Mouse (Mus musculus): Measurements from ENCODE around the gene Slc22a8.
A peak's percentile ranks its signal among the peaks of the same experiment; 100 is the strongest.

The Slc22a8 gene

DNA sequence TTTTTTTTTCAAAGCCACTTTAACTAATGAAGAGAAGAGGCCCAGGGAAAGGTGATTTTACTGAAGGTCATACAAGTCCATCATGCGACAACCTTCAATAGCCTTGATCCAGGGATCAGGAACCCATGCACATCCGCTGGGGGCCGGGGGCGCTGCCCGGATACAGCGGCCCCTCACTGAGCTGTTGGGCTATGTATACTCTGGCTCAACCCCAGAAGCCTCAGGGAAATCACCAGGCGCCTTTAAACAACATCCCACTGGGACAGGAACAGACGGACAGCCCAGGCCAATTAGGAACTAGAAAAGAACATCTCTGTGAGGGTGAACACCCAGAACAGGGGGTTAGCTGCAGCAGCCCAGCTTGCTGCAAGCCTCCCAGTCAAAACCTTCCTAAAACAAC is at the start of gene Slc22a8:
Gene Slc22a8 (plus strand): TSS at position 301 of the 400 bp plus-strand sequence.
- no peak for DNase-seq (ENCODE audit: inconsistent ontology term)

DNA sequence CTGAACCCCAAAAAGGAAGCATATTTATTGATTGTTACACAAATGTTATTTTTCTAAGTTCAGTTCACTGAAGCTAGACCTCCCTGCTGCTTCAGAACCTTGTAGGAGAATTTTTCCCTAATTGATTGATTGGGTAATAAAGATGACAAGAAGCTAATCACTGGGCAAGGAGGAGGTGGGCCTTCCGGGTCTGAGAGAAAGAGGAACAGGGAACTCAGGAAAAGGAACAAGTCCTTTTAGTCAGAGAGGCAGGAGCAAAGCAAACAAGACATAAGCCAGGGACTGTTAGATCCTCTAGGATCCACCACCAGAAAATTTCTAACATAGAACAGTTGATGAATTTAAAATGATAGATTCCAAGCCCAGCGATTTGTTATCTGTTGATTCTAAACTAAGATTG is 32.2 kb upstream of the Slc22a8 start:
- no peak for DNase-seq (ENCODE audit: inconsistent ontology term)

DNA sequence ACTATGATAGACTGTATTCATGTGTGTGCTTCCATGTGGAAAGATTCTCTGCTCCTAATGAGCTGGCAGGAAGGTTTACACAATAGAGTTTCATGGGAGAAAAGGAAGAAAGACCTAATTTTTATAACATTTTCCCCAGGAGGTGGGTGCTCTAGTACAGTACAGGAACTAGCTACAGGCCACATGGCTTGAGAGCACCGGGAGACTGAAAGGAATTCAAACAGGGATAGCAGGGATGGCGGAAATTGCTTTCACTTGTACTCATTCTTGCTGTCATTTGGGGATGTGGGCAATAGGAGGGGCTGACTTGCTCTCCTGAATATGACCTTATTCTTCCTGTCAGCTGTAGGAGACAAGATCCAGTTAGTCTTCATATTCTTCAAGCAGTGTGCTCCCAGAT is 27.0 kb upstream of the Slc22a8 start:
- DNase-seq (ENCODE audit: inconsistent ontology term) = peak; percentile 66

DNA sequence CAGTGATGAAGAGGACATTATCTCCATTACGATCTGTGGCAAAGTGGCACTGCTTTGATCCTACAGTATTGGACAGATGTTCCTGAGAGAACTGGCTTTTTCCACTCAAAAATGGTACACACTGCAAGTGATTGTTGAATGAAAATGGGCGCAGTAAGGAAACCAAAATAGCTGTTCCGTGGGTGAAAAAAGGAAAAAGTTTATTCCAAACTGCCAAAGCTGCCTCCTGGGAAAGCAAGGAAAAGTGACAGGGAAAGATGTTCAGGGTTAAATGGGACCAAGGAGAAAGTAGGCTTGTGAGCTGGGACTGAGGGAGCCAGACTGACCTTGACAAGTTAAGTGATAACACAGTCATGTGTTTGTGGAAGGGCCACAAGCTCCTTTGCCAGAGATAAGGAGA is 26.6 kb upstream of the Slc22a8 start:
- DNase-seq (ENCODE audit: inconsistent ontology term) = no peak

DNA sequence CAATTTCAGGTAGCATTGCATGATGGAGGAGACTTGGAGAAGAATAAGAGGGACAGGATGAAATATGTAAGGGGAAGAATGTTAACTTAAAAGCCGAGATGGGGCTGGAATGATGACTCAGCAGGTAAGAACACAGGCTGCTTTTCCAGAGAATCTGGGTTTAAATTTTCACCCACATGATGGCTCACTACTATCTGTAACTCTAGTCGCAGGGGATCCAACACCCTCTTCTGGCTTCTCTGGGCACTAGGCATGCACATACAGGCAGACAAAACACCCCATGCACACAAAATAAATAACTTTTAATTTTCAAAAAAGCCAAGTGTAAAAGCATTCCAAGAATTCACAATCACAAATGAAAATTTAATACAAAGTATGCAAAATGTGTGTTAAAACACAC is 25.8 kb upstream of the Slc22a8 start:
- DNase-seq (ENCODE audit: inconsistent ontology term) = no peak

DNA sequence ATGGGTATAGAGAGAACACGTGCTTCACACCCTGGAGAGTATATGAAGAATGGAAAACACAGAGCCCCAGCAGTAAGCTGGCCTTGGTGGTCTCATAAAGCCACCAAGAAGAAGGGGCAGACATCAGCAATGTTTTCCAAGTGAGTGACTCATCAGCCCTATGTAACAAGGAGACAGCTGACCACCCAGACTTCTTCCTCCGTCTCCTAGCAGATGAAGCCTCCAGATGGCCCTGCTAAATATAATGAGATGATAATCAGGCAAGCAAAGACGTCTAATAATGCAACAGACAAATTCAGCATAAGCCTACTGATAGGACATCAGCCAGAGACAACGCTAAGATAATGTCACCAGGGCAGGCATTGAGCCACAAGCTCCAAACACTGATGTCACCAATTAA is 25.1 kb upstream of the Slc22a8 start:
- DNase-seq (ENCODE audit: inconsistent ontology term) = no peak

DNA sequence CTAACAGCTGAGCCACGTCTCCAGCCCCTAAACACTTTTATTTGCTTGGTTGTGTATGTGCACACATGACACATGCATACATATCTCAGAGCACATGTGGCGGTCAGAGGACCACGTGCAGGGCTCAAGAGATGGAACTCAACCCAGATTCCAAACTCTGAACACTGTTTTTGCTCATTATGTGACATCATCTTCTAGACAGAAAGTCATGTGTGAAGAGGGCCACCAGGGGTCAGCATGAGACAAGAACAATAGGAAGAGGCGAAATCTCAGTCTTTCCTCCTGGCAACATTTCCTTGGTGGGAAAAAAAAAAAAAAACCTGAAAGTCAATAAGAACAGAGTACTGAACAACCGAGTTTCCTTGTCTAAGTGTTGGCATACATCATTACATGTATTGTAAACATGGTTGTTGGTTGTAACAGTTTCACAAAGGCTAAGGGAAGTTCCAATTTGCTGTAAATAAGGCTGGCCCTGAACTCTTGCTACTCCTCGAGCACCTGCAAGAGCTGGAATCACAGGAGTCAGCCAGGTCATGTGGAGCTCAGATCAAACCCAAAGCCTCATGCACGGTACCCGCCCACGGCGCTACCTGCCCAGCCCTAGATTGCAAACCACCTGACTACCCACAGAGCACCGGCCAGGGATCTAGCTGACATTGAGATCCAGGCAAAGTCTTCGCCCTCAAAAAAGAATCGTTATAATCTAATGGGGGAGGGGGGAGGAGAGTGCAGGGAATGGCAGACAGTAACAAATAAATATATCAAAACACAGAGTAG is 23.8 kb upstream of the Slc22a8 start:
- DNase-seq (ENCODE audit: inconsistent ontology term) = peak; percentile 80

DNA sequence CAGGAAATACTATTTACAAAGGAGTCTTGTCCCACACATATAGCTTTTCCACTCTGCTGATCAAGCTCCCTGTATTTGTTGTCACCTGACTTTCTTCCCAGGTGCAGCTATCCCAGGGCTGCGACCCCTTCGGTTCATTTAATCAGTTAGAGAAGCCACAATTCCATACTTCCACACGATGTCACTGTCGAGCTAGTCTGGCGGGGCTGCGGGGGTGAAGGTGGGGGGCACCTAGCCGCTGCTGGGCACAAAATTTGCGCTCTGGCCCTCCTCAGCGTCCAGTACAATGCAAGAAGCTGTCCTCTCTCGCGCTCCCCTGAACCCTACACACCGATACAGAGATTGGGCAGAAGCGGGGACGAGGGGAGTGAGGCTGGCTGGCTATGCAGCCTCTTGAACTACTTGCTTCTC is 21.6 kb upstream of the Slc22a8 start:
- peak; percentile 53 for DNase-seq (ENCODE audit: inconsistent ontology term)

DNA sequence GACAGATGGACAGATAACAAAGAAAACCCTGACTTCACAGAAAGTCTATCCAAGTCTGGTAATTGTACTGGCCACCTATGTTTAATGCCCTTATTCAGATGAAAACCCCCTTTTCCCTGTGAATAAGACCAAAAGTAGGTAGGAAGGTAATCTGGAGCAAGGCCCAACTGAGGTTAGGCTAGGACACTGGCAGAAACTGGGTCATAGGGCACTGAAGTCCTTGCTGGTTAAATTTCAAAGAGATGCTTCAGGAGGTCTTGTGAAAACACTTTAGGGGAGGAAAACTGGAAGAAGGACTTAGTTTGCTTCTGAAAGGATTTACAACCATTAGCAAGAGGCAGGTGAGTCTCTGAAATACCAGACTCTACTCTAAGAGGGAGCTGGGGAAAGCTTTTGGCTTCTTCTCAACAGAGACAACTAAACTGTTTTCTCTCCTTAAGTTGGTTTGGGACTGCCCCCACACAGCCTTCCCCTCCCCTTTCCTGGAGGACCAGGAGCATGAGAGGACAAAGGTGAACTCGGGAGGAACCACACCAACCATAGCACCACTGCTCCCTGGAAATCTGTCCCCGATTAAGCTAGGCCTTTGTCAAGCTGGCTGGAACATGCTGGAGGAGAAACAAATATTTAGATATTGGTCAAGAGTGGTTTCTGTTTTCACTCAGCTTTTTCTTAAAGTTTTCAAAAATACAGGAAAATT is 20.6 kb upstream of the Slc22a8 start:
- DNase-seq (ENCODE audit: inconsistent ontology term) = no peak

DNA sequence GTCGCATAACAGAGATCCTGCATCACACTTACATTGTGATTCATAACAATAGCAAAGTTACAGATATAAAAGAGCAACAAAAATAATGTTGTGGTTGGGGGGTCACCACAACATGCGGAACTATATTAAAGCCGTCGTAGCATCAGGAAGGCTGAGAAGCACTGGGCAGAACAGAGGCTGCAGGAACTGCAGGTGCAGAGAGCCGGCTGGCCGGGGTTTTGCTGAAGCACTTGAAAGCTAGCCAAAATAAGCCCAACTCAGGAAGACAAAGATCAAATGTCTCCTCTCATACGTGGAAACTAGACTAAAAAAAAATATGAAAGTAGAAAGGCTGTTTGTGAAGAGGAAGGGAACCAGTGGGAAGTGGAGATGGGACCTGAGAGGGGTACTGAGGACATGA is 19.3 kb upstream of the Slc22a8 start:
- DNase-seq (ENCODE audit: inconsistent ontology term) = no peak

DNA sequence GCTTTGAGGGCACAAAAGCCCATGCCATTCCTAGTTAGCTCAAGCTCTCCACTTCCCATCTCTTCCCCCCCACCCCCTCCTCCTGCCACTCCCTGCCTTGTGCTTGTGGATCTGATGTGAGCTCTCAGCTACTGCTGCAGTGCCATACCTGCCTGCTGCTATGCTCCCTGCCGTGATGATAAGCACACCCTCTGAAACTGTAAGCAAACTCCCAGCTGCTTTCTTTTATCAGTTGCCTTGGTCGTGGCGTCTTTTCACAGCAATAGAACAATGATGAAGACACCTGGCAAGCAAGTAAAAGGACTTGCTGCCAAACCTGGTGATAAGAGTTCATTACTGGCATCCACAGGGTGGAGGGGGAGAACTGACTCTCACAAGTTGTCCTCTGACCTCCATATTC is 18.6 kb upstream of the Slc22a8 start:
- no peak for DNase-seq (ENCODE audit: inconsistent ontology term)

DNA sequence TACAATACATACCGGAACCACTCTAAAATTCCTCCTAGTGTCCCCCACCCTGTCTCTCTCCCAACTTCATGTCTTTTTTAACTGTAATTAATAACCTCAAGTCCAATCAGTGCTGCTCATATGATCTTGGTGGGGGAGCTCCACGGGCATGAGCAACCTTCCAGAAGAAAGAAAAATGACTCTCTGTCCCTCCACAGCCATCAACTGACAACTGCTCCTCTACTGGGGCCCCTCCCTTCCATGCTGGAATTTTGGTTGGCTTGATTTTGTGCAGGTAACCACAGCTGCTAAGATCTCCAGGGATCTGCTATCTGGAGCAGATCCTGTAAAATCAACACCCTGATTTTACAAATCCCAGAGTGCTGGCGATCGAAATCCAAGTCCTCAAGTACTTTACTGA is 13.6 kb upstream of the Slc22a8 start:
- DNase-seq (ENCODE audit: inconsistent ontology term) = no peak

DNA sequence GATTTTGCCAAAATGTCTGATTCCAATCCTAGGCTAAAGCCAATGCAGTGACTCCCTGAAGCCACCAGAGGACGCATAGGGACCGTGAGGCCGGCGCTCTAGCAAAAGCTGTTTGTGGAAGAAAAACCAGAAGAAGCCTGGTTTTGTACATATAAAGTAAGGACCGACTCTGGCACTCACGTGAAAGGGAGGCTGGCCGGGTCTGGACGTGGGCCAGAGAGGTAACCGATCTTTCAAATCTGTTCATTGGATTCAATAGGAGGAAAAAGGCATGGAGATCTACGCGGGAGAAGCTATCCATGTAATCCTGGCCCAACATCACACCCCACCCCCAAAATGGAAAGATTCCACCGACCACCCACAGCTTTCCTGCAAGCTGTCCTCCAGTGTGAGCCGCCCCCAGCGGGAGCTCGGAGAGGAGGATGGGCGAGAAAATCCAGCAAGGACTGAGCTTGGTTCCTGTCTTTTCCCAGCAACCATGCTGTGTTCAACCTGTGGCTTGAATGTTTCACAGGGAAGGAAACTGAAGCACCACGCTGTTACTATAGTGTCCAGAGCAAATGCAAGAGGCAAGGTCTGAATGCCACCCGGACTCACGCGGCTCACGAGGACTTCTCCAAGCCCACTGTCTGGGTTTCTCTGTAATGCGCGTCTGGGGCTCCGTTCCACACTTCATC is 12.6 kb upstream of the Slc22a8 start:
- peak; percentile 62 for DNase-seq (ENCODE audit: inconsistent ontology term)

DNA sequence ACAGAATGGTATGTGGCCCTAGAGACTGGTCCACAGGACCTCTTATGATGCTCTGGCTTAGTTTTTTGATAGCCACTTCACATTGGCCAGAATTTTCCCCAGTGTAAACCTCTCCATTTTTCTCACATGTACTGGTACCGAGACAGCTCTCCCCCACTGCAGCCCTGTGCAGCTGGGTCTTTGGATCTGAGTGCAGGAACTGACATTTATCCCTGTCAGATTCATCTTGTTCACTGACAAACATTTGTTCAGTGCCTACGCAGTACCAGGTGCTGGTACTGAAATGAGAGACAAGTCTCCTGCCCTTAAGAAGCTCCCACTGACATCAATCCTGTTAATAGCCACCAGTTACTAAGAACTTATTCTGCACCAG is 12.1 kb upstream of the Slc22a8 start:
- DNase-seq (ENCODE audit: inconsistent ontology term) = no peak

DNA sequence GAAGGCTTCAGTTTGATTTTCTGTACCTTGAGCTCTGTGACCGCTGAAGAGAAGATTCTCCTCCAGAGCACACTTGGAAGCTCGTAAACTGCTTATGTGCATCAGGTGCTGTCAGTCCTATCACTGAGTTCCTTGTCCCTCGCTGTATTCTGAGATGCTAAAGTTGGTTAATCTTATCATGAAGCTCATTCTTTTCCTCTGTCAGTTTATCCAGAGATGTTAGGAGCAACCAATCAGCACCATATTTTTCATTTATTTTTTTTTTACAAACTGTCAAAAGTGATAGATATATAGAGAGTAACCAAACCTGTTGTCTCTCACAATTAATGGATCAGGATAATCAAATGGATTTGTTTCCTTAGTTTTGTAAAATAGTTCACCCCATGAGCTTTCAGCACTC is 5.8 kb upstream of the Slc22a8 start:
- no peak for DNase-seq (ENCODE audit: inconsistent ontology term)

DNA sequence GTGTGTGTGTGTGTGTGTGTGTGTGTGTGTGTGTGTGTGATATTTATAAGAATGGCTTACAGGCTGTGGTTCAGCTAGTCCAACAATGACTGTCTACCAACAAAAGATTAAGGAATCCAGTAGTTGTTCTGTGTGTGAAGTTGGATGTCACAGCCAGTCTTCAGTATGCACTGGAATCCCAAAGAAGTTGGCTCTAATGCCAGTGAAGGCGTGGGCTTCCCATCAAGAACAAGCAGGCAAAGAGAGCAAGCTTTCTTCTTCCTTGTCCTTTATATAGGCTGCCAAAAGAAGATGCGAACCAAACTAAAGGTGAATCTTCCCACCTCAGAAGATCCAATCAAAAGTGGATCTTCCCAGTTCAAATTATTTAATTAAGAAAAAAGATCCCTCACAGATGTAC is 5.2 kb upstream of the Slc22a8 start:
- no peak for DNase-seq (ENCODE audit: inconsistent ontology term)

DNA sequence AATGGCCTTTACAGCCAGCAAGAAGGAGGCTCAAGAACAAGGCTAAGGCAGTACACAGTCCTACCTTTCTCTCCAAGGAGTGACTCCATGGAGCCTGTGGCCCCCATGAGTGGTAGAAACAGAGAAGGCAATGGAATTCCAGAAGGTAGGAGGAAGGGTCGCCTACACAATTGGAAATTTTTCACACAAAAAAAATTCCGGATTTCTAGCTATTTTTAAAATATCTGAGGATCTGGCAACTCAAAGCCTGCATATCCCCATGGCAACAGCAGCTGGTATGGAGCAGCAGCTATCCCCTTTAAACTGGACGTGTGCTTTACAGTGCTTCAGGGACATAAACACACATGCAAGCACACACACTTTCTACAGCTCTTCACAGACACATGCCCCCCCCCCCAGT is 4.7 kb upstream of the Slc22a8 start:
- DNase-seq (ENCODE audit: inconsistent ontology term) = no peak

DNA sequence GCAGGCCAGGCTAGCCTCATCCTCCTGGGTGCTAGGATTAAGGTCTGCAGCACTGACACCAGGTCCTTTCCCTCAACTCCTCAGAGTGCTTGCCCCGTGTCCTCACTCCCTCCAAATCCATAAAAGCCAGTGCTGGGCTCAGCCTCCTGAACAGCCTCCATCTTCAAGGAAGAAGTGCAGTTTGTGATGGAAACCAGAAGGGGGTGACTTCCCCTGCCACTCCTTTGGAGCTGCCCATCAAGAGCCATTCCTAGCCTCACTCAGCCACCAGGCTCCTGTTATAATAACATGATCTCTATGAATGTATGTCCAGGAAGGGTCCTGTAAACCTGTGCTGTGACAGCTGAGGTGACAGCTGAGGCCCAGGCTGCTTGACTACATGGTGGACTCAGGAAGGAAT is 3.7 kb upstream of the Slc22a8 start:
- DNase-seq (ENCODE audit: inconsistent ontology term) = no peak

DNA sequence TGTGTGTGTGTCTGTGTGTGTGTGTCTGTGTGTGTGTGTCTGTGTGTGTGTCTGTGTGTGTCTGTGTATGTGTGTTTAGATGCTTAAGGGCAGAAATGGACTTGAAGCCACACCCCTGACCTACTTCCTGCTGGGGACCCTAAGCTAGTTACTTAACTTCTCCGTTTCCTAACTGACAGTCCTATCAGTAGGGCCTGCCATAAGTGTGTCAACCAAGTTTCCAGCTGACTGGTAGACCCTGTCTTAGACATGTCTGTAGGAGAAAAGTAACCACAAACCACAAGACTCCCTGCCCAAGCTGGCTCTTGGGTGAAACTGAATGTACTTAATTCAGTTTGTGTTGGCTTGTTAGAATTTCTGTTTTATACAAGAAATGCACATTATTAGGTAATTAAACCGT is 1.1 kb downstream of the Slc22a8 start:
- no peak for DNase-seq (ENCODE audit: inconsistent ontology term)

DNA sequence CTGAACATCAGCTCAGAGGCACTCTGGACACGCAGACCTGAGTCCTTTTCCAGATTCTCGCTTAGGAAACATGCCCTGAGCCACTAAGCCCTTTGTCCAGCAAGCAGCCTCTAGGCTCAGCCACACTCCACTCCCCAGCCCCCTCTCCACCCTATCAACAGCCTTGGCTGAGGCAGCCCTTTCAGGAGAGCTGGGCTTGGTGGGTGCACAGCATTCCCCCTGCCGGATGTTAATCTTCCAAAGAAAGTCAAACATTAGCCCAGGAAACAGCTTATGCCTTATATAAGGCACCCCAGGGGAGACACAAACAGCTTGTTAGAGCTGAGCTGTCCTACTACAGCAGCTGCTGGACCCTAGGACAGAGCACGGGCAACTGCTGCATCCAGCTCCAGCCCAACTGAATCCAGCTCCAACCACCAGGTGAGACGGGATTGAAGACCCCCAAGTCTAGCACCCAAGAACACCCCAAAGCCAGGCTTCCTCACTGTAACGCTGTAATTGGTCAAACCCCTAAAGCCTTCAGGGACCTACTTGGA is 1.9 kb downstream of the Slc22a8 start:
- DNase-seq (ENCODE audit: inconsistent ontology term) = no peak

DNA sequence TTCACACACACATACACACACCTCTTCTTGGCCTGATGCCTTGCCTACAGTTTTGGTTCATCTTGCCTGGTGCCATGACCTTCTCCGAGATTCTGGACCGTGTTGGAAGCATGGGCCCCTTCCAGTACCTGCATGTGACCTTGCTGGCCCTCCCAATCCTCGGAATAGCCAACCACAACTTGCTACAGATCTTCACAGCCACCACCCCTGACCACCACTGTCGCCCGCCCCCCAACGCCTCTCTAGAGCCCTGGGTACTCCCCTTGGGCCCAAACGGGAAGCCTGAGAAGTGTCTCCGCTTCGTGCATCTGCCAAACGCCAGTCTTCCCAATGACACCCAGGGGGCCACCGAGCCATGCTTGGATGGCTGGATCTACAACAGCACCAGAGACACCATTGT is 2.8 kb downstream of the Slc22a8 start:
- no peak for DNase-seq (ENCODE audit: inconsistent ontology term)

DNA sequence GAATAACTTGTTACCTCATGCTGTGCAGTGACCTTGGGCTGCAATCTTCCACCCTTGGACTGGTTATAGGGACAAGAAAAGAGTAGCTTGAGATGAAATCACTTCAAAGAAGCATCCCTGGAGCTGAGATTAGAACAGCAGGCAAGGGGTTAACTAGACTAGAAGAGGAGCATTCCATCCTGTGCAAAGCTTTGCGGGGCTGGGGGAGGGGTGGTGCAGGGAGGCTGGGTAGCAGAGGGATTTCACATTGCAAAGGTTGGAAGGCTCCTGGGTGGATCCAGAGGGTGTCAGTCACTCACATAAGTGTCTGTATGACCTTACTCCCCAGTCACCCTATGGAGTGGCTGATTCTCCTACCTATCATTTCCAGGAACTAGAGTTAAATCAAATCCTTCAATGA is 3.5 kb downstream of the Slc22a8 start:
- DNase-seq (ENCODE audit: inconsistent ontology term) = no peak

DNA sequence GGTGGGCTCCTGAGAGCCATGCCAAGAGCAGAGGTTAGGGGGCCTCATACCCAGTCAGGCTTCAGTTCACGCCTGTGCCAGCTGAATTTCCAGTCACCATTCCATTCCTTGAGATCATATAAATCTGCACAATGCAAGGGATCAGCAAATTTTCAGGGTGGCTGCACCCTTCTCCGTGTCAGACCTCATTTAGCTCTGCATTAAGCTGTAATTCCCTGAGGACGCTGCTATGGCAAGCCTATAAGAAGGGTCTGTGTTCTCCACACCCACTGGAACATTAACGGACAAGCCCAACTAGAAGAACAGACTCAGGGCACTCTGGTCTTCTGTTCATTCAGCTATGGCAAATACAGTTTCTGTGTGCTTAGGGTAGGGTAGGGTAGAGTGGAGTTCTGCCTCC is 6.2 kb downstream of the Slc22a8 start:
- DNase-seq (ENCODE audit: inconsistent ontology term) = peak; percentile 68

Measured in Muller cell, postnatal 12 days (primary cell).